Comparison of ENCODE assay signal across 30 mouse cellular contexts in the genomic region with DNA sequence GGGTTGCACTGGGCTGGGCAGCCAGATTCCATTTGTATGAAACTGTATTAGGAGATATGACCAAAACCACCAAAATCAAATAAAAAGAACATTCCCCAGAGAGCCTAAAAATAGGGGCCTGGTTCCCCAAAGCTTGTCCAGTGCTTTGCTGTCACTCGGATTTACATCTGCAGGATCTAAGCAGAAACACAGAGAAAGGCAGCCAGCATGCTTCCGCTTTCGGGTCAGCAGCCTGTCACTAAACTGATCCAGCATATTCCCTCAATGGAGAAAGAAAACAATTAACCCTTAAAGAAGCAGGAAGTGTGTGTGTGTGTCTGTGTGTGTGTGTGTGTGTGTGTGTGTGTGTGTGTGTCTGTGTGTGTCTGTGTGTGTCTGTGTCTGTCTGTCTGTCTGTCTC.
A peak's percentile ranks its signal among the peaks of the same experiment; 100 is the strongest.
DNase-seq lines count a peak whose midpoint lies in the region; ATAC-seq and TF ChIP-seq lines count a peak whose summit lies in the region.
"Had no signal": no experiment of that assay in that cellular context is flagged by ENCODE, and none has a peak within 500 bp of the region (broad histone marks: within the 10 kb centered on the region; RNA-seq: fewer than 3 reads in every experiment).

No protein-coding gene starts in this region.

- H3K27ac ChIP-seq in kidney, postnatal 0 days: no peak overlapping the region
- no peak overlapping the region for H3K27ac ChIP-seq in kidney, embryonic 16.5 days (ENCODE audit: low read length)
- no peak overlapping the region for H3K27ac ChIP-seq in midbrain, embryonic 14.5 days (replicated peaks; ENCODE audit: low read depth, low read length)
- no peak overlapping the region for H3K27ac ChIP-seq in midbrain, embryonic 16.5 days (ENCODE audit: low read length)
- H3K27ac ChIP-seq in forebrain, embryonic 11.5 days (ENCODE audit: low read depth, low read length): no peak overlapping the region
- H3K27ac ChIP-seq: embryonic facial prominence, embryonic 10.5 days; embryonic facial prominence, embryonic 15.5 days; forebrain, embryonic 15.5 days; heart, adult 2 months; heart, embryonic 13.5 days; hindbrain, embryonic 15.5 days; layer of hippocampus, adult 2 months; liver, embryonic 12.5 days; macrophage; midbrain, embryonic 12.5 days had no signal

- TF ChIP-seq CTCF in kidney, postnatal 0 days (IDR thresholded peaks at IDR 0.05; ENCODE audit: low read depth): no peak

- WGBS in kidney, postnatal 0 days: 34% methylated on average over 3 of the region's 3 CpGs
- WGBS in kidney, embryonic 16.5 days: 36% methylated on average over 3 of the region's 3 CpGs
- WGBS in midbrain, embryonic 14.5 days: 45% methylated on average over 3 of the region's 3 CpGs
- 23% methylated on average over 3 of the region's 3 CpGs for WGBS in midbrain, embryonic 16.5 days
- 58% methylated on average over 3 of the region's 3 CpGs for WGBS in forebrain, embryonic 11.5 days

- no peak overlapping the region for H3K4me2 ChIP-seq in kidney, postnatal 0 days (ENCODE audit: low read length)
- H3K4me2 ChIP-seq in kidney, embryonic 16.5 days (replicated peaks; ENCODE audit: low read depth, low read length): no peak overlapping the region
- no peak overlapping the region for H3K4me2 ChIP-seq in midbrain, embryonic 14.5 days (ENCODE audit: low read length)
- no peak overlapping the region for H3K4me2 ChIP-seq in midbrain, embryonic 16.5 days (ENCODE audit: low read length)
- H3K4me2 ChIP-seq in forebrain, embryonic 11.5 days (ENCODE audit: low read depth, low read length, severe bottlenecking): no peak overlapping the region
- H3K4me2 ChIP-seq: embryonic facial prominence, embryonic 15.5 days; forebrain, embryonic 15.5 days; heart, embryonic 13.5 days; hindbrain, embryonic 15.5 days; liver, embryonic 12.5 days; midbrain, embryonic 12.5 days had no signal

- ATAC-seq in kidney, postnatal 0 days (replicated peaks; ENCODE audit: low FRiP score, low read depth): no peak
- no peak for ATAC-seq in kidney, embryonic 16.5 days (ENCODE audit: low FRiP score, low TSS enrichment)
- ATAC-seq in midbrain, embryonic 14.5 days (ENCODE audit: low FRiP score, low TSS enrichment): no peak
- ATAC-seq in midbrain, embryonic 16.5 days: no peak
- ATAC-seq in granulocyte monocyte progenitor cell, adult 5-6 weeks (replicated peaks; ENCODE audit: poor library complexity, severe bottlenecking): peak; percentile 66
- ATAC-seq in forebrain, embryonic 11.5 days (replicated peaks; ENCODE audit: low FRiP score): no peak
- ATAC-seq: forebrain, embryonic 15.5 days; liver, embryonic 12.5 days; liver, postnatal 0 days had no signal

- no peaks in the 10 kb centered on the region for H3K27me3 ChIP-seq in kidney, postnatal 0 days (ENCODE audit: insufficient read depth, low read length)
- no peaks in the 10 kb centered on the region for H3K27me3 ChIP-seq in kidney, embryonic 16.5 days (ENCODE audit: insufficient read depth, low read length)
- H3K27me3 ChIP-seq in midbrain, embryonic 14.5 days (ENCODE audit: control insufficient read depth, insufficient read depth, low read length): no peaks in the 10 kb centered on the region
- H3K27me3 ChIP-seq in midbrain, embryonic 16.5 days (ENCODE audit: control insufficient read depth, insufficient read depth, low read depth, low read length): no peaks in the 10 kb centered on the region
- H3K27me3 ChIP-seq in splenic B cell, adult 2 months (ENCODE audit: control insufficient read depth, insufficient read depth, low read length, poor library complexity, severe bottlenecking): no peaks in the 10 kb centered on the region
- H3K27me3 ChIP-seq in forebrain, embryonic 11.5 days (ENCODE audit: control insufficient read depth, insufficient read depth, low read length): no peaks in the 10 kb centered on the region
- H3K27me3 ChIP-seq: embryonic facial prominence, embryonic 15.5 days; forebrain, embryonic 15.5 days; heart, embryonic 13.5 days; hindbrain, embryonic 15.5 days; liver, embryonic 12.5 days; midbrain, embryonic 12.5 days had no signal

- H3K9me3 ChIP-seq in kidney, postnatal 0 days (replicated peaks; ENCODE audit: low read length): no peaks in the 10 kb centered on the region
- H3K9me3 ChIP-seq in kidney, embryonic 16.5 days (ENCODE audit: low read length): no peaks in the 10 kb centered on the region
- no peaks in the 10 kb centered on the region for H3K9me3 ChIP-seq in midbrain, embryonic 14.5 days (ENCODE audit: control insufficient read depth, low read length)
- no peaks in the 10 kb centered on the region for H3K9me3 ChIP-seq in midbrain, embryonic 16.5 days (replicated peaks; ENCODE audit: control insufficient read depth, low read length, poor library complexity, severe bottlenecking)
- no peaks in the 10 kb centered on the region for H3K9me3 ChIP-seq in forebrain, embryonic 11.5 days (ENCODE audit: control insufficient read depth, low read length)
- H3K9me3 ChIP-seq: embryonic facial prominence, embryonic 10.5 days; embryonic facial prominence, embryonic 15.5 days; forebrain, embryonic 15.5 days; heart, embryonic 13.5 days; hindbrain, embryonic 15.5 days; liver, embryonic 12.5 days; midbrain, embryonic 12.5 days had no signal

- H3K4me1 ChIP-seq in kidney, postnatal 0 days (replicated peaks; ENCODE audit: insufficient read depth, low read length): no peaks in the 10 kb centered on the region
- no peaks in the 10 kb centered on the region for H3K4me1 ChIP-seq in kidney, embryonic 16.5 days (ENCODE audit: insufficient read depth, low read length)
- no peaks in the 10 kb centered on the region for H3K4me1 ChIP-seq in midbrain, embryonic 14.5 days (ENCODE audit: control insufficient read depth, insufficient read depth, low read length)
- H3K4me1 ChIP-seq in midbrain, embryonic 16.5 days (ENCODE audit: control insufficient read depth, insufficient read depth, low read length): no peaks in the 10 kb centered on the region
- H3K4me1 ChIP-seq in forebrain, embryonic 11.5 days (replicated peaks; ENCODE audit: control insufficient read depth, insufficient read depth, low read length): no peaks in the 10 kb centered on the region
- H3K4me1 ChIP-seq: embryonic facial prominence, embryonic 10.5 days; embryonic facial prominence, embryonic 15.5 days; forebrain, embryonic 15.5 days; heart, embryonic 13.5 days; hindbrain, embryonic 15.5 days; liver, embryonic 12.5 days; midbrain, embryonic 12.5 days had no signal

- H3K36me3 ChIP-seq in kidney, postnatal 0 days (ENCODE audit: insufficient read depth, low read length): no peaks in the 10 kb centered on the region
- H3K36me3 ChIP-seq in kidney, embryonic 16.5 days (ENCODE audit: insufficient read depth, low read length): no peaks in the 10 kb centered on the region
- no peaks in the 10 kb centered on the region for H3K36me3 ChIP-seq in midbrain, embryonic 14.5 days (ENCODE audit: control insufficient read depth, insufficient read depth, low read length)
- no peaks in the 10 kb centered on the region for H3K36me3 ChIP-seq in midbrain, embryonic 16.5 days (ENCODE audit: control insufficient read depth, insufficient read depth, low read length)
- no peaks in the 10 kb centered on the region for H3K36me3 ChIP-seq in splenic B cell, adult 2 months (ENCODE audit: control insufficient read depth, insufficient read depth, low read length, poor library complexity, severe bottlenecking)
- no peaks in the 10 kb centered on the region for H3K36me3 ChIP-seq in forebrain, embryonic 11.5 days (ENCODE audit: control insufficient read depth, insufficient read depth, low read length)
- H3K36me3 ChIP-seq: embryonic facial prominence, embryonic 10.5 days; embryonic facial prominence, embryonic 15.5 days; forebrain, embryonic 15.5 days; heart, embryonic 13.5 days; hindbrain, embryonic 15.5 days; liver, embryonic 12.5 days; midbrain, embryonic 12.5 days had no signal

- DNase-seq in kidney, postnatal 0 days (ENCODE audit: low spot score): peak; percentile 18
- DNase-seq in midbrain, embryonic 14.5 days: peak; percentile 12
- DNase-seq in splenic B cell, adult 2 months (ENCODE audit: low read depth, low spot score): peak; percentile 20
- no peak for DNase-seq in adipocyte (ENCODE audit: low spot score)
- DNase-seq in forebrain, embryonic 11.5 days (ENCODE audit: low spot score): no peak
- DNase-seq: adrenal gland, postnatal 14 days; cerebellum, adult 18-20 months; cerebellum, postnatal 10 days; gastrocnemius, postnatal 25 days; heart, adult 2 months; heart, postnatal 10 days; kidney, adult 18-20 months; kidney, postnatal 25 days; left cerebral cortex, postnatal 4 days; liver, postnatal 0 days; lung, postnatal 10 days; right cerebral cortex, adult 18-20 months; thymus, postnatal 4 days had no signal

- H3K4me3 ChIP-seq in kidney, postnatal 0 days (replicated peaks; ENCODE audit: low read depth, low read length): no peak overlapping the region
- H3K4me3 ChIP-seq in kidney, embryonic 16.5 days (ENCODE audit: low read length): no peak overlapping the region
- H3K4me3 ChIP-seq in midbrain, embryonic 14.5 days (replicated peaks; ENCODE audit: low read depth, low read length): no peak overlapping the region
- H3K4me3 ChIP-seq in midbrain, embryonic 16.5 days (ENCODE audit: low read depth, low read length): no peak overlapping the region
- no peak overlapping the region for H3K4me3 ChIP-seq in forebrain, embryonic 11.5 days (ENCODE audit: low read depth, low read length)
- H3K4me3 ChIP-seq: embryonic facial prominence, embryonic 10.5 days; embryonic facial prominence, embryonic 15.5 days; forebrain, embryonic 15.5 days; heart, adult 2 months; heart, embryonic 13.5 days; hindbrain, embryonic 15.5 days; layer of hippocampus, adult 2 months; liver, embryonic 12.5 days; midbrain, embryonic 12.5 days had no signal

- H3K9ac ChIP-seq in kidney, postnatal 0 days (ENCODE audit: low read depth, low read length): no peak overlapping the region
- no peak overlapping the region for H3K9ac ChIP-seq in kidney, embryonic 16.5 days (replicated peaks; ENCODE audit: low read length)
- no peak overlapping the region for H3K9ac ChIP-seq in midbrain, embryonic 14.5 days (replicated peaks; ENCODE audit: low read length)
- H3K9ac ChIP-seq in midbrain, embryonic 16.5 days (ENCODE audit: low read depth, low read length): no peak overlapping the region
- H3K9ac ChIP-seq in forebrain, embryonic 11.5 days (ENCODE audit: low read length): no peak overlapping the region
- H3K9ac ChIP-seq: embryonic facial prominence, embryonic 15.5 days; forebrain, embryonic 15.5 days; heart, embryonic 13.5 days; hindbrain, embryonic 15.5 days; liver, embryonic 12.5 days; liver, postnatal 0 days; midbrain, embryonic 12.5 days had no signal

Comparison
In these comparisons a context has a peak if more than half of its experiments do, and no peak if none do; other contexts are left out.
1. DNase-seq: peak in kidney, postnatal 0 days (single experiment), midbrain, embryonic 14.5 days (single experiment) and splenic B cell, adult 2 months (single experiment); none in adipocyte (single experiment) and forebrain, embryonic 11.5 days (single experiment).